Mouse (Mus musculus): ENCODE data around the gene Kiss1. TPM values are rescaled to one million over a fixed set of nuclear protein-coding genes. Genes with fewer than 3 reads are reported as not detected.

Kiss1 gene
- total RNA-seq, 2 experiments from 2014 or later = not detected

DNA sequence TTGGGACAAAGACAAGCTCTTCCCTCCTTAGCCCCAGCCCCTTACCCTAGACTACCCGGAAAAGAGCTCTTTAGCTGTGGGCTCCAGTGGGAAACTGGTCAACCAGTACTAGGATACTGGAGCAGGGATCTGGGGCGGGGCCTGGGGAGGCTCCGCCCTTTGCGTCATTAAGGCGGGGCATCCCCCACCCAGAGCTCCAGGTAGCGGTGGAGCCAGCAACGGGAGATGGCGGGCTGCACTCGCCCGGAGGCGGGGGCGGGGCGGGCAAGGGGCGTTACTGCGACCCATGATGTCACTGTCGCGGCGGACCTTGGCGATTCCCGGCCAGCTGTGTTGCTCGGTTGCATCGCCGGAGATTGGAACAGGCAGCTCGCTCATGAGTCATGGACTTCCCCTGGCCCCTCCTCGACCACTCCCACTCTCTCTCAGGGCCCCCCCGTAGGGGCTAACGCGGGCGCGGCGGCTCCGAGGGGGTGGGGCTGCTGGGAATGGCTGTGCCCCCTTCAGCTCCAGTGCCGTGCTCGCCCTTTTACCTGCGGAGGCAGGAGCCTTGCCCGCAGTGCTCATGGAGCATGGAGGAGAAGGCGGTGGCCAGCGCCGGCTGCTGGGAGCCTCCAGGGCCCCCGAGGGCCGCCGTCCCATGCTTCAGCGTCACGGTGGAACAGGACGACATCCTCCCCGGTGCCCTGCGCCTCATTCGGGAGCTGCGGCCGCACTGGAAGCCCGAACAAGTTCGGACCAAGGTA lies 41.8 kb downstream of the Kiss1 start, which contains the start of gene Etnk2:
Gene Etnk2 (plus strand): TSS at position 297 of the 746 bp plus-strand sequence.
- DNase-seq = peak; percentile 79

DNA sequence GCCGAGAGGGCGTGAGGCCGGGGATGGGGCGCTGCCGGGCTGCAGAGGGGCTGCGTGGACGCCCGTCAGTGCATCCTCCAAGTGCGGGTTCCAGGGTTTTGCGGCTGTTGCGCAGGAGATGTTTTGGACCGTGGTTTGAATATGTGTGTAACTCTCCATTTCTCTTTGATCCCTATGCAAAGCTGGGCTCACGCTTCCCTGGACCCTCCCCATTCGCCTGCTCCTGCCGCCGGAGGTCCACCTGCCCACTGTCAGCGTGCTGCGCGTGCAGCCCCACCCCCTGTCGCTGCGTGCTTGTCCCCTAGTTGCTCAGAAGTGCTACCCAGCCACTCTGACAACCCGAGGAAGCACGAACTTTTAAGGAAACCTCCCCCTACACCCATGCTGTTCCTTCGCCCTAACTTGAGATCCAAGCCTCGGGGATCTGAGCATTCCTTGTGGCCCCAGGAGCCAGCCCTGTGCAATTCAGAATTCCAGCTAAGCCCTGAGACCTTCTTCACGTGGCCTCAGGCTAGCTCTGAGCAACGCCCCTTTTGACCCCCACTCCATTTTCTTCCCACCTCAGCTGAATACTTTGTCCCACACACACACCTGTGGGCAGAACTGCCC lies 42.5 kb downstream of the Kiss1 start:
- no peak for DNase-seq

GRCm38 (mm10) chr1:133364890-133365289 lies 43.2 kb downstream of the Kiss1 start:
- DNase-seq = no peak

DNA sequence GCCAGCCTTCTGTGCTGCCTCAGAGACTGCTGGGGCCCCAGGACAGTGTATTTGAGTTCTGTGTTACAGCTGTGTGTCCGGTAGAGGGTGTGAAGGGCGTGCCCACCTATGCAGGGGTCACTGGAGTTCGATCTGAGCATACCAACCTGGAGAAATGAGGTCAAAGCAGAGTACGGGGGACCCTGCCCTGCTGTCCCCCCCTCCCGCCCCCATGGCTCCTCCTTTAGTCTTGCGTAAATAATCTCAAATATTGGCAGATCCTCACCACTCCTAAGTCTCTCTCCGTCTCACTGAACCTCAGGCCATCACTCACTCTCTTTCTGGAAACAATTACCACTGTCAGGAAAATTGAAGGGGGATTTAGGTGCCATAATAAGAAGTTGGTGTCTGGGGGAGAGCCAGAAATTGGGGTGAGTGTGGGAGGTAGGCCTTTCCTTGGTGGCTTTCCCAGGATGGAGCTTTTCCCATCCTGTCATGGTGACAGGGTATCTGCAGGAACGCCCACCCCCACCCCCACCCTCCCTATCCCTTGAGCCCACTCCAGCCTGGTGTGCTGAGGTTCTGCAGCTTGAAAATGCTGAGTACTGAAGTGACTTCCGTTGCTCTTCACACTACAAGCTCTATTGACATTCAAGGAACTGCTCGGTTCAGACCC lies 45.4 kb downstream of the Kiss1 start:
- no peak for DNase-seq

- DNase-seq = no peak
Observed at GRCm38 (mm10) chr1:133367606-133368488, 46.2 kb downstream of the Kiss1 start.

DNA sequence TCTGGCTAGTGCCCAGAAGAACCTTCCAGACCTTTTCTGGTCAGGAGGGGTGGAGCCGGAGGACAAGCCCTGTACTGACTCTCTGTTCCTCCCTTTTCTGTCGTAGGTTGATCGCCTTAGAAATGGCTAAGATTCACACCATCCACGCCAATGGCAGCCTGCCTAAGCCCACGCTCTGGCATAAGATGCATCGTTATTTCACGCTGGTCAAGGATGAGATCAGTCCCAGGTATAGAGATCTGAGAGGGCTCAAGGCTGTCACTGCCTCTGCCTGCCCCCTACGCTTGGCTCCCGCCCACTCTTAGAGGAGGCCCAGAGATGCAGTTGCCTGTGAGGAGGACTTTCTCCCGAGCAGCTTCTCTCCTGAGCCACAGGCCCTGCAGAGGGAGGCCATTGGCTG lies 47.0 kb downstream of the Kiss1 start:
- no peak for DNase-seq

DNA sequence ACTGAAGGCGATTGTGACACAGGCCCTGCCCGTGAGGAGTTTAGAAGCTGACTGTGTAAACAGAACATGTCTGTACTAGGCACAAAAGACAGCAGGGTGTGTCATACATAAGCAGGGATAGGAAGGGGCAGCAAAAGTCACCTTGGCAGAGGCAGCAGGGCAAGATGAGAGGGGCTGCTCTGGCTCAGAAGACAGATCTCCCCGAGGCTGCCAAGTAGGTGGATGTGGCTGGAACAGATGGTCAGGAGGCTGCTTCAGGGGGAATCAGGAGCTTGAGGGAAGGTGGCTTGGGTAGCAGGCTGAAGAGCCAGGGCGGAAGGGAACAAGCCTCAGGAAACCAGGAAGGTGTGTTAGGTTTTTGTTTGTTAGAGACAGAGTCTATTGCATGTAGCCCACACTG lies 48.7 kb downstream of the Kiss1 start:
- no peak for DNase-seq

GRCm38 (mm10) chr1:133371431-133371830 lies 49.8 kb downstream of the Kiss1 start:
- no peak for DNase-seq

DNA sequence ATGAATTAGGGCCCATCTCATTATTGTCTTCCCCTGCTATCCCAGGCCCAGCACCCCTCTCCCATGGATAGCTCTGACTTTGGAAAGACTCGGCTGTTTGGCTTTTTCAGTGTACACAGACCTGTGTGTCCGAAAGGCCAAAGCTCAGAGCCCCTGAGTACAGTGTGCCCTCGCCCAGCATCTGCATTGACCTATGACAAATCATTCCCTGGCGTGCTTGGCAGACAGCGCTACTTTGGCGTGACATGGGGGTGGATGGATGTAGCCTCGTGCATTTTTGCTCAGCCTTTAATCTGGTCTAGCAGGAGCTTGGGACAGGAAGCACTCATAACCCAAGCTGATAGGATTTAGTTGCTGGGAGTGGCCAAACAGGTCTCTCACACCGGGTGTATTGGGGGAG lies 50.4 kb downstream of the Kiss1 start:
- no peak for DNase-seq

- no peak for DNase-seq
Observed at GRCm38 (mm10) chr1:133375696-133376346, 54.1 kb downstream of the Kiss1 start.

- DNase-seq = no peak
Observed at GRCm38 (mm10) chr1:133377547-133377946, 55.9 kb downstream of the Kiss1 start.

Other genes with a start within 250 kb of the Kiss1 start
- gene Ppp1r15b, start 190.7 kb upstream of the Kiss1 start, total RNA-seq (2021) = 10 to 100 TPM; 14.5 to 17.3 TPM
- 10 to 100 TPM; 12.7 to 14.4 TPM for gene Plekha6, start 157.7 kb upstream of the Kiss1 start, total RNA-seq (2021)
- gene Golt1a, start 12.1 kb upstream of the Kiss1 start, total RNA-seq (2021) = not detected
- not detected for gene Ren1, start 28.6 kb downstream of the Kiss1 start, total RNA-seq (2021)
- under 1 TPM in 1 of 2 experiments, not detected in 1; 0.13 TPM for gene Etnk2, start 41.7 kb downstream of the Kiss1 start, total RNA-seq (2021)
- 1 to 10 TPM; 7.8 to 8.0 TPM for gene Sox13, start 102.5 kb downstream of the Kiss1 start, total RNA-seq (2021)

All from gastrocnemius, postnatal 25 days (tissue).